Mouse (Mus musculus) small intestine, adult 2 months (tissue): Measurements from ENCODE around the gene Plpp6. TPM values are rescaled to one million over a fixed set of nuclear protein-coding genes. Genes with fewer than 3 reads are reported as not detected.
A peak's percentile ranks its signal among the peaks of the same experiment; 100 is the strongest.

Experiments
- H3K27ac ChIP-seq: fragments of 200-500 bp; 2 replicates; pipeline ENCODE4 v1.5.1; 2012; ENCODE audit warnings: low read depth, low read length, control low read depth, inconsistent platforms; ENCODE audit not compliant: insufficient read depth
- H3K27me3 ChIP-seq: fragments of 200-500 bp; 2 replicates; pipeline ENCODE4 v1.6.1; 2012; ENCODE audit warnings: mild to moderate bottlenecking, moderate library complexity, low read length, inconsistent platforms; ENCODE audit not compliant: control insufficient read depth, insufficient read depth
- H3K36me3 ChIP-seq: fragments of 200-500 bp; 2 replicates; pipeline ENCODE4 v1.6.1; 2012; ENCODE audit warnings: mild to moderate bottlenecking, low read length, control low read depth, inconsistent platforms; ENCODE audit not compliant: control insufficient read depth, insufficient read depth
- H3K4me1 ChIP-seq: fragments of 200-500 bp; 2 replicates; pipeline ENCODE4 v1.6.1; 2012; ENCODE audit warnings: low read length, inconsistent platforms, mixed read lengths; ENCODE audit not compliant: control insufficient read depth, insufficient read depth, insufficient read length
- H3K4me3 ChIP-seq: fragments of 200-500 bp; 2 replicates; pipeline ENCODE4 v1.5.1; 2012; ENCODE audit warnings: low read depth, mild to moderate bottlenecking, control low read depth, inconsistent platforms, low read length, moderate library complexity
- CTCF ChIP-seq: fragments of 200-500 bp; IDR thresholded peaks from 2 replicates; pipeline ENCODE4 v1.5.1; 2012; ENCODE audit warnings: low read depth, mild to moderate bottlenecking, control low read depth, inconsistent platforms, low read length, moderate library complexity, mixed read lengths; ENCODE audit not compliant: insufficient replicate concordance, insufficient read length; ENCODE audit errors: extremely low read depth
- POLR2A ChIP-seq: fragments of 200-500 bp; IDR thresholded peaks from 2 replicates; pipeline ENCODE4 v1.6.1; 2012; ENCODE audit warnings: low read depth, mild to moderate bottlenecking, control low read depth, inconsistent platforms, low read length, moderate library complexity
- WGBS: fragments of 180-500 bp; shearing (Covaris S2); methylation state at CpG from one replicate; pipeline ENCODE4 v1.1.7; 2018; 5-methylcytosine and 5-hydroxymethylcytosine counted together
- polyA plus RNA-seq: library from polyadenylated mRNA; depleted of rRNA; stranded (reverse); fragments of >200 nt; gene quantifications from 2 replicates; pipeline ENCODE4 v1.2.3, GENCODE M21; 2012; rRNA removed

Plpp6 gene
- polyA plus RNA-seq: 15.6 and 27.8 TPM in 2 replicates

GRCm38 (mm10) chr19:28963842-28964551 is at the start of gene Plpp6:
Gene Plpp6 (plus strand): TSS chr19:28963953.
- under 1% methylated on average over 73 of the region's 73 CpGs for WGBS
- TF ChIP-seq CTCF (no peak), POLR2A (peak; percentile 78)
- Histone ChIP-seq H3K36me3 (peaks cover 9% of the 10 kb centered on the region), H3K27ac (peak within 1 kb of the TSS; percentile 92), H3K4me1 (peaks cover 10% of the 10 kb centered on the region; the same call in 1 of the 2 replicates), H3K4me3 (peak within 1 kb of the TSS; percentile 99), H3K27me3 (no peaks in the 10 kb centered on the region)

DNA sequence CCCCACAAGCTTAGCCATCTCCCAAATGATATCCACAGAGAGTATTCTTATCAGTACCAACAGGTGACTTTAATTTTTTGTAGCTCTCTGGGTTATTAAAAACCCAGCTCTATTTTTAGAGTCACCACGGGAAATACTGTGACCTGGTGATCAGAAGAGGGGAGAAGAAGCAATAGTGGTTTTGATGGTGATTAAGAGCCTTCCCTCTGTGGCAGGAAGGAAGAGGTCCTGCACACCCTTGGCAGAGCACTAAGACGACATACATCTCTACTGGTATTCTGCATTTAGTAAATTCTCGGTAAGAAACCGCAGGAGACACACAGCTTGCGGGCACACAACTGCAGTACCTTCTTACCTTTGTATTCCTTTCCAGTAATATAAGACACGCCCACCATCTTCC is 49.2 kb upstream of the Plpp6 start:
- no peak for TF ChIP-seq CTCF
- TF ChIP-seq POLR2A: no peak
- H3K4me3 ChIP-seq: no peak overlapping the region
- H3K27me3 ChIP-seq: no peaks in the 10 kb centered on the region
- no peak overlapping the region; the same call in 1 of the 2 replicates for H3K27ac ChIP-seq
- 70% methylated on average over 6 of the region's 6 CpGs for WGBS
- peaks cover 8% of the 10 kb centered on the region for H3K36me3 ChIP-seq
- H3K4me1 ChIP-seq: peaks cover 27% of the 10 kb centered on the region; the same call in 1 of the 2 replicates

GRCm38 (mm10) chr19:28915602-28916250 is 48.0 kb upstream of the Plpp6 start:
- Histone ChIP-seq H3K36me3 (peaks cover 7% of the 10 kb centered on the region), H3K27ac (peak overlapping the region; percentile 86), H3K4me1 (peaks cover 27% of the 10 kb centered on the region; the same call in 1 of the 2 replicates), H3K4me3 (no peak overlapping the region), H3K27me3 (no peaks in the 10 kb centered on the region)
- 21% methylated on average over 2 of the region's 2 CpGs for WGBS
- TF ChIP-seq POLR2A (no peak), CTCF (no peak)

- Histone ChIP-seq H3K27ac (peak overlapping the region; percentile 86), H3K27me3 (no peaks in the 10 kb centered on the region), H3K36me3 (peaks cover 4% of the 10 kb centered on the region; the same call in 1 of the 2 replicates), H3K4me3 (no peak overlapping the region), H3K4me1 (peaks cover 27% of the 10 kb centered on the region; the same call in 1 of the 2 replicates)
- TF ChIP-seq POLR2A (no peak), CTCF (no peak)
- WGBS: 19% methylated on average over 4 of the region's 4 CpGs
Measured at GRCm38 (mm10) chr19:28916492-28916891, 47.3 kb upstream of the Plpp6 start.

DNA sequence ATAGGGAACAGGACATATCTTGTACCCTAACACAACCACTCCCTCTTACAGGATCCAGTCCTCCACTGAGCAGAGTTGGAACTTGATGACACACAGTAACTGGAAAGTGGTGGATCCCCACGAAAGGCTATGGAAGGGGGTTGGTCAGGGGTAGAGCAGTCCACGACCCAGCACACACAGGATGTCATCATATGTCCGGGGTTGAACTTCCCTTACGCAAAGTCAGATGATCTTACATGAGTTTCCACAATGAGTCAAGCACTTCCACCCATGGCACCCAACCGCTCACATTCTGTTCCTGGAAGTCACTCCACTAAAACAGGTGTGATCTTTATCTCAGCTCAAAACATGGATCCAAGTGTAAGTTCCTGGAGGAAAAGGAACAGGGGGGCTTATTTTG is 45.9 kb upstream of the Plpp6 start:
- Histone ChIP-seq H3K4me3 (no peak overlapping the region), H3K27ac (no peak overlapping the region), H3K4me1 (peaks cover 27% of the 10 kb centered on the region; the same call in 1 of the 2 replicates), H3K36me3 (no peaks in the 10 kb centered on the region), H3K27me3 (no peaks in the 10 kb centered on the region)
- no peak for TF ChIP-seq CTCF
- no peak for TF ChIP-seq POLR2A
- WGBS: 78% methylated on average over 5 of the region's 5 CpGs

DNA sequence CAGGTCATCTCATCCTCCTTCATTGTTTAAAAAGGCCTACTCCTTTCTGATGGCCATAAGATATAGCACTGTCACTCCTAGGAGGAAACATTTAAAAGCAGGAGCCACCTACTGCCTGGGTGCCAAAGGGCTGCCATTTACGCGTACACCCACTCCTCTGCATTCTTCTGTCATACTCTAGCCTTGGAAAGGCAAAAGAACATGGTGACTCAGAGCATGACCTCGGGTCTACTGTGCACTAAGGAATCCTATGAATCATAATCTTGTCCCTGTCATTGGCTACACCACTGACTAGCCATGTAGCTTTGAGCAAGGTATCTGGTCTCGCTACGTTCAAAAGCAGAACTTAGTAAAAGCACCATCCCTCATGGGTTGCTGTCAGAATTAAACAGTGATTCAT is 37.4 kb upstream of the Plpp6 start:
- no peaks in the 10 kb centered on the region for H3K4me1 ChIP-seq
- no peaks in the 10 kb centered on the region for H3K27me3 ChIP-seq
- H3K4me3 ChIP-seq: no peak overlapping the region
- TF ChIP-seq CTCF (no peak), POLR2A (no peak)
- H3K27ac ChIP-seq: no peak overlapping the region
- 94% methylated on average over 5 of the region's 5 CpGs for WGBS
- no peaks in the 10 kb centered on the region for H3K36me3 ChIP-seq

DNA sequence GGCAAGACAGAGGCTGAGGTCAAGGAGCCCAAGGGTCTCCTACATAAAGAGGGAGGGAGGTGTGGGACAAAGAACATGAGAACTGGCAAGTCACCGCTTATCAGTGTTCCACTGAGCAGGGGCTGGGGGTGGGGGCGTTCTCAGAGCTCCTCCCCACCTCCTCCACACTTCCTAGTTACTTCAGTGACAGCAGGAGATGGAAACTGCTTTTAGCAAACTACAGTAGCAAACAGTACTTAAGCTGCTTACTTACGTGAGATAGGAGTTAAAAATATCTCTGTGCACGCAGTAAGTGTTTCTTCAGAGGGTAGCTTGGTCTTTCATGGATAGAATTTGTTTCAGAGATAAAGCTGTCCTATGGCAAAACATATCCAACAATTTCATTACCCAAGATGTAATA is 36.4 kb upstream of the Plpp6 start:
- H3K27ac ChIP-seq: no peak overlapping the region
- TF ChIP-seq POLR2A: no peak
- no peak for TF ChIP-seq CTCF
- H3K4me1 ChIP-seq: no peaks in the 10 kb centered on the region
- no peaks in the 10 kb centered on the region for H3K36me3 ChIP-seq
- H3K4me3 ChIP-seq: no peak overlapping the region
- H3K27me3 ChIP-seq: no peaks in the 10 kb centered on the region
- WGBS: 66% methylated on average over 4 of the region's 4 CpGs
